Mouse (Mus musculus): Measurements from ENCODE around the gene Hs3st3a1. TPM values are rescaled to one million over a fixed set of nuclear protein-coding genes. Genes with fewer than 3 reads are reported as not detected.

The Hs3st3a1 gene
- 0.20 and 0.25 TPM in 2 replicates for polyA plus RNA-seq (2021; fragmentation: Nextera tagmentation)
- long read RNA-seq, experiment 1, partial matches to known transcripts, result 0 of 1 reads
- long read RNA-seq, experiment 1, other reads (novel, unspliced or antisense), result 1 of 1 reads
- long read RNA-seq, experiment 2, partial matches to known transcripts, result 0 of 2 reads
- long read RNA-seq, experiment 2, other reads (novel, unspliced or antisense), result 1 of 2 reads

DNA sequence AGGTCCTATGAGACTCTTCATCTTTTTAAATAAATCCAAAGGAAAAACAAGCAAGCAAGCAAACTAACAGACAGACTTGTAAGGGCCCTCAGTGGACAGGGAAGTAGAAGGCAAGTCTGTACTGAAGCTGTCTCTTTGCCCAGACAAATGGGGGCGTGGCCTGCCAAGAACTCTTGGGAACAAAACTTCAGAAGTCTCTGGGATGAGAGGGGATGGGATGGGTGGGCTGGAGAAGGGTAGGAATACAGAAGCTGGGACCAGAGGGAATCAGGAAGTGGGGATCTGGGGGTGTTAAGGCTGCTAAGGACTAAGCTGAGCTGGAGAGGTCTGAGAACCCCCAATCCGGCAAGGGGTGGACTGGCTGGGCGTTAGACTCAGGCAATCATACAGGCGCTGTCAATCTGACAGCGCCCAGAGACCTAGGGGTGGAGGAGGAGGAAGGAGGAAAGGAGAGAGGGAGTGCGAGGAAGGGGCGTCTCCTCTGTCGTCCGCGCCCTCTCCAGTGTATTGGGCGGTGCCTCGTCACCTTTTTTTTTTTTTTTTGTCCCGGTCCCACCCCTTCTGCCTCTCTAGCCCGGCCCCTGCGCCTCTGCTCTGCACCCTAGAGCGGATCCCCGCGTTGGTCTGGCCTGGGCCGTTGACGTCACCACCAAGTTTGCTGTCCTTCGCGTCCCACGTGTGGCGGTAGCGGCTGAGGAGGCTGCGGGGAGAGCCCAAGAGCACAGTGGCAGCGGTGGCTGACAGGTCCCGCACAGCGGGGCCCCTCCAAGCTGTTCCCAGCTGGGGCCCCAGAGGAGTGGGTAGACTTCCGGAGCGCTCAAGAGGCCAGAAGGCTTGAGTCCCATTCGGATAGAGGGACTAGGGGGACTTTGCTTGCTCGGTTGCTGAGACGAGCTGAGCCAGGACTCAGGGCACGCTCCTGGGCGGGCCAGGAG, at the start of gene Hs3st3a1:
Hs3st3a1 (plus strand) TSS at position 722 of the 935 bp plus-strand sequence.

GRCm38 (mm10) chr11:64436412-64436727, 1.2 kb downstream of the Hs3st3a1 start, which contains the start of gene F930015N05Rik:
Gene F930015N05Rik, minus strand, starts transcription at chr11:64436653.

Other genes starting within 250 kb of the Hs3st3a1 start
- gene F930015N05Rik, start 1.3 kb downstream of the Hs3st3a1 start, polyA plus RNA-seq (2021; fragmentation: Nextera tagmentation), result 1.0 and 1.1 TPM in 2 replicates